Mouse (Mus musculus): ENCODE measurements around the gene Gpx4.

Gene Gpx4

GRCm38 (mm10) chr10:80050885-80051617 is 4.1 kb downstream of the Gpx4 start:
- DNase-seq = no peak

GRCm38 (mm10) chr10:80051618-80052373 is 4.8 kb downstream of the Gpx4 start:
- no peak for DNase-seq

- no peak for DNase-seq
These were observed 5.4 kb downstream of the Gpx4 start for GRCm38 (mm10) chr10:80052374-80052764.

GRCm38 (mm10) chr10:80053259-80053780 is 6.4 kb downstream of the Gpx4 start:
- peak; percentile 99 for DNase-seq

GRCm38 (mm10) chr10:80053831-80054815 is 7.2 kb downstream of the Gpx4 start:
- DNase-seq = peak; percentile 72 to 77

GRCm38 (mm10) chr10:80054911-80055310 is 7.9 kb downstream of the Gpx4 start:
- DNase-seq = peak in 1 of 2 experiments; percentile 49

GRCm38 (mm10) chr10:80055364-80055763 is 8.4 kb downstream of the Gpx4 start:
- DNase-seq = no peak

GRCm38 (mm10) chr10:80055891-80056290 is 8.9 kb downstream of the Gpx4 start:
- DNase-seq = no peak

- DNase-seq = no peak
These were observed 9.5 kb downstream of the Gpx4 start for GRCm38 (mm10) chr10:80056506-80056905.

GRCm38 (mm10) chr10:80056976-80057682 is 10.2 kb downstream of the Gpx4 start:
- no peak for DNase-seq

- peak in 1 of 2 experiments; percentile 64 for DNase-seq
These were observed 10.8 kb downstream of the Gpx4 start for GRCm38 (mm10) chr10:80057683-80058326.

GRCm38 (mm10) chr10:80063104-80063503 is 16.1 kb downstream of the Gpx4 start:
- DNase-seq = peak; percentile 51 to 70

GRCm38 (mm10) chr10:80063877-80064650 is 17.1 kb downstream of the Gpx4 start:
- no peak for DNase-seq

GRCm38 (mm10) chr10:80069251-80069650 is 22.3 kb downstream of the Gpx4 start:
- no peak for DNase-seq

- DNase-seq = no peak
These were observed 23.0 kb downstream of the Gpx4 start for GRCm38 (mm10) chr10:80069948-80070450.

GRCm38 (mm10) chr10:80070837-80071515 is 24.0 kb downstream of the Gpx4 start:
- peak; percentile 86 to 92 for DNase-seq

GRCm38 (mm10) chr10:80071516-80071900 is 24.5 kb downstream of the Gpx4 start:
- DNase-seq = no peak

- no peak for DNase-seq
These were observed 25.9 kb downstream of the Gpx4 start for GRCm38 (mm10) chr10:80072623-80073489.

Measured in cerebellum, postnatal 14 days (tissue).